Mouse (Mus musculus): ENCODE data around the gene Syne3. TPM values are rescaled to one million over a fixed set of nuclear protein-coding genes. Genes with fewer than 3 reads are reported as not detected.
A peak's percentile ranks its signal among the peaks of the same experiment; 100 is the strongest.

Syne3 gene
- total RNA-seq, 1 experiment from 2014 or later = 25.3 TPM

- peak; percentile 30 for ATAC-seq (replicated peaks; ENCODE audit: low read depth, poor library complexity, severe bottlenecking)
These were observed 17.8 kb upstream of the Syne3 start for GRCm38 (mm10) chr12:105027323-105027991.

GRCm38 (mm10) chr12:105025947-105026586 lies 16.5 kb upstream of the Syne3 start:
- ATAC-seq (replicated peaks; ENCODE audit: low read depth, poor library complexity, severe bottlenecking) = 0 out of 2 replicates have a peak, but pooled peaks have one; percentile 6

- peak; percentile 52 for ATAC-seq (replicated peaks; ENCODE audit: low read depth, poor library complexity, severe bottlenecking)
These were observed 15.8 kb upstream of the Syne3 start for GRCm38 (mm10) chr12:105025271-105025946.

- ATAC-seq (replicated peaks; ENCODE audit: low read depth, poor library complexity, severe bottlenecking) = no peak
These were observed 13.2 kb upstream of the Syne3 start for GRCm38 (mm10) chr12:105022776-105023175.

GRCm38 (mm10) chr12:105022141-105022540 lies 12.5 kb upstream of the Syne3 start:
- no peak for ATAC-seq (replicated peaks; ENCODE audit: low read depth, poor library complexity, severe bottlenecking)

- no peak for ATAC-seq (replicated peaks; ENCODE audit: low read depth, poor library complexity, severe bottlenecking)
These were observed 11.9 kb upstream of the Syne3 start for GRCm38 (mm10) chr12:105021441-105022069.

- peak; percentile 86 for ATAC-seq (replicated peaks; ENCODE audit: low read depth, poor library complexity, severe bottlenecking)
These were observed 10.0 kb upstream of the Syne3 start for GRCm38 (mm10) chr12:105019359-105020219.

GRCm38 (mm10) chr12:105016639-105017038 lies 7.0 kb upstream of the Syne3 start:
- no peak for ATAC-seq (replicated peaks; ENCODE audit: low read depth, poor library complexity, severe bottlenecking)

GRCm38 (mm10) chr12:105016199-105016598 lies 6.6 kb upstream of the Syne3 start:
- ATAC-seq (replicated peaks; ENCODE audit: low read depth, poor library complexity, severe bottlenecking) = no peak

- peak; percentile 53 for ATAC-seq (replicated peaks; ENCODE audit: low read depth, poor library complexity, severe bottlenecking)
These were observed 3.5 kb upstream of the Syne3 start for GRCm38 (mm10) chr12:105013065-105013464.

GRCm38 (mm10) chr12:105012314-105012713 lies 2.7 kb upstream of the Syne3 start:
- ATAC-seq (replicated peaks; ENCODE audit: low read depth, poor library complexity, severe bottlenecking) = no peak

GRCm38 (mm10) chr12:105011589-105011988 lies 2.0 kb upstream of the Syne3 start:
- no peak for ATAC-seq (replicated peaks; ENCODE audit: low read depth, poor library complexity, severe bottlenecking)

GRCm38 (mm10) chr12:105010213-105010790 lies 693 bp upstream of the Syne3 start:
- ATAC-seq (replicated peaks; ENCODE audit: low read depth, poor library complexity, severe bottlenecking) = no peak

GRCm38 (mm10) chr12:105008752-105009178 lies 844 bp downstream of the Syne3 start:
- peak; percentile 55 for ATAC-seq (replicated peaks; ENCODE audit: low read depth, poor library complexity, severe bottlenecking)

- ATAC-seq (replicated peaks; ENCODE audit: low read depth, poor library complexity, severe bottlenecking) = no peak
These were observed 1.5 kb downstream of the Syne3 start for GRCm38 (mm10) chr12:105008150-105008549.

- ATAC-seq (replicated peaks; ENCODE audit: low read depth, poor library complexity, severe bottlenecking) = no peak
These were observed 4.0 kb downstream of the Syne3 start for GRCm38 (mm10) chr12:105005715-105005972.

- no peak for ATAC-seq (replicated peaks; ENCODE audit: low read depth, poor library complexity, severe bottlenecking)
These were observed 4.5 kb downstream of the Syne3 start for GRCm38 (mm10) chr12:105004956-105005714.

- no peak for ATAC-seq (replicated peaks; ENCODE audit: low read depth, poor library complexity, severe bottlenecking)
These were observed 5.9 kb downstream of the Syne3 start for GRCm38 (mm10) chr12:105003715-105004114.

- ATAC-seq (replicated peaks; ENCODE audit: low read depth, poor library complexity, severe bottlenecking) = no peak
These were observed 6.5 kb downstream of the Syne3 start for GRCm38 (mm10) chr12:105003158-105003557.

Measured in common myeloid progenitor, adult 5-6 weeks (primary cell).